Mouse (Mus musculus): ENCODE measurements around the gene Zfp609. TPM values are rescaled to one million over a fixed set of nuclear protein-coding genes. Genes with fewer than 3 reads are reported as not detected.
"Not testable (repeated sequence)": the region's sequence is repeated elsewhere in the genome, so short reads cannot be mapped to it uniquely, and the experiment has no call there.

Zfp609 gene
- polyA plus RNA-seq, 1 experiment from 2014 or later, result 1.7 TPM

DNA sequence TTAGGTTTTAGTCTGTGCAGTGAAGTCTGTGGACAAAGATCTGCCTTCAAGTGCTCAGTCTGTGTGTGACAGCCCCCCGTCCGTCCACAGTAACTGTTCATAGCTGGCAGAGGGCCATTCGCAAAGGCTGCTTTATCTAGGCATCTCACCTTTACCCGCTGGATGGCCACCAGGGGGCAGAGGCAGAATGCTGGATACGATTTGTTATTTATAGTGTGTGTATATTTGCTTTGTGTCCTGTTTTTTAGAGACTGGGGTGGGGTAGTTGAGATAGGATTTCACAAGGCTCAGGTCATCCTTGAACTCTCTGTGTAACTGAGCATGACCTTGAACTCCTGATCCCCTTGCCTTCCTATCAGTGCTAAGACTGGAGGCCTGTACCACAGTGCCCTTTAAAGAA is 161.3 kb downstream of the Zfp609 start:
- H3K4me2 ChIP-seq, result no peak overlapping the region
- no peaks in the 10 kb centered on the region for H3K9me3 ChIP-seq (replicated peaks)
- H3K9ac ChIP-seq, result no peak overlapping the region
- no peak overlapping the region for H3K27ac ChIP-seq
- DNase-seq, result peak; percentile 40
- no peak overlapping the region for H3K4me3 ChIP-seq (replicated peaks)
- H3K4me1 ChIP-seq (replicated peaks), result peaks cover 5% of the 10 kb centered on the region; the same call in 1 of the 2 replicates
- H3K27me3 ChIP-seq, result no peaks in the 10 kb centered on the region
- 21% methylated on average over 5 of the region's 5 CpGs for WGBS (ENCODE audit: insufficient replicate concordance)
- peak; percentile 39; the same call in 1 of the 2 replicates for ATAC-seq (ENCODE audit: low read depth)
- no peaks in the 10 kb centered on the region for H3K36me3 ChIP-seq

GRCm38 (mm10) chr9:65664163-65664562 is 163.2 kb downstream of the Zfp609 start:
- Histone ChIP-seq H3K4me3 (replicated peaks) (no peak overlapping the region), H3K4me2 (no peak overlapping the region), H3K4me1 (replicated peaks) (0 out of 2 replicates have a peak, but pooled peaks cover 4% of the 10 kb centered on the region), H3K9me3 (replicated peaks) (no peaks in the 10 kb centered on the region), H3K9ac (no peak overlapping the region), H3K36me3 (no peaks in the 10 kb centered on the region), H3K27ac (no peak overlapping the region), H3K27me3 (no peaks in the 10 kb centered on the region)
- DNase-seq (no peak), ATAC-seq (ENCODE audit: low read depth) (no peak)
- 4% methylated on average over 3 of the region's 3 CpGs for WGBS (ENCODE audit: insufficient replicate concordance)

GRCm38 (mm10) chr9:65661493-65661892 is 165.9 kb downstream of the Zfp609 start:
- H3K9ac ChIP-seq, result no peak overlapping the region
- WGBS (ENCODE audit: insufficient replicate concordance), result 52% methylated on average over 1 of the region's 1 CpGs
- ATAC-seq (ENCODE audit: low read depth) (no peak), DNase-seq (no peak)
- H3K27me3 ChIP-seq, result no peaks in the 10 kb centered on the region
- H3K4me2 ChIP-seq, result no peak overlapping the region
- 0 out of 2 replicates have a peak, but pooled peaks cover 4% of the 10 kb centered on the region for H3K4me1 ChIP-seq (replicated peaks)
- H3K4me3 ChIP-seq (replicated peaks), result no peak overlapping the region
- no peaks in the 10 kb centered on the region for H3K36me3 ChIP-seq
- H3K27ac ChIP-seq, result no peak overlapping the region
- H3K9me3 ChIP-seq (replicated peaks), result no peaks in the 10 kb centered on the region

GRCm38 (mm10) chr9:65661029-65661428 is 166.3 kb downstream of the Zfp609 start:
- H3K9me3 ChIP-seq (replicated peaks), result no peaks in the 10 kb centered on the region
- 55% methylated on average over 5 of the region's 5 CpGs for WGBS (ENCODE audit: insufficient replicate concordance)
- DNase-seq (no peak), ATAC-seq (ENCODE audit: low read depth) (no peak)
- no peak overlapping the region for H3K9ac ChIP-seq
- H3K27me3 ChIP-seq, result no peaks in the 10 kb centered on the region
- no peak overlapping the region for H3K4me3 ChIP-seq (replicated peaks)
- 0 out of 2 replicates have a peak, but pooled peaks cover 2% of the 10 kb centered on the region for H3K4me1 ChIP-seq (replicated peaks)
- no peak overlapping the region for H3K27ac ChIP-seq
- H3K4me2 ChIP-seq, result no peak overlapping the region
- H3K36me3 ChIP-seq, result no peaks in the 10 kb centered on the region

DNA sequence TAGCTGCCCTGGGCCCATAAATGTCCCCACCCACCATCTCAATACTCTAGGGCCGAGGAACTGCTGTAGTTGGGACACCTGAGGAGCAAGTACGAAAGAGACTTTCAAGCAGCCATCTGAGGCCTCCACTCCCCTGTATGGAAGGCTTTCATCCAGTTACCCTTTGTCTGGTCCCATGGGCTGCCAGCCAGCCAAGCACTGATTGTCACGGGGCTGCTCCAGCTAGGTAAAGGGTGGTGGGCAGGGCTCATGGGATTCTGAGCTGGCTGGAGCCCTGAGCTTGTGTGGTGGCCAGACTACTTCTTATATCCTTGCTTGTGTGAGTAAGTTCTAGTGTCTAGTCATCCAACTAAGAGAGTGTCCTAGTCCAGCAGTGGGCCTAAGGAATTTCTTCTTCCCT is 170.1 kb downstream of the Zfp609 start:
- Histone ChIP-seq H3K4me1 (replicated peaks) (no peaks in the 10 kb centered on the region), H3K4me3 (replicated peaks) (no peak overlapping the region), H3K27ac (no peak overlapping the region), H3K9ac (no peak overlapping the region), H3K36me3 (no peaks in the 10 kb centered on the region), H3K9me3 (replicated peaks) (no peaks in the 10 kb centered on the region), H3K4me2 (no peak overlapping the region), H3K27me3 (no peaks in the 10 kb centered on the region)
- 85% methylated on average over 3 of the region's 3 CpGs for WGBS (ENCODE audit: insufficient replicate concordance)
- DNase-seq (no peak), ATAC-seq (ENCODE audit: low read depth) (no peak)

DNA sequence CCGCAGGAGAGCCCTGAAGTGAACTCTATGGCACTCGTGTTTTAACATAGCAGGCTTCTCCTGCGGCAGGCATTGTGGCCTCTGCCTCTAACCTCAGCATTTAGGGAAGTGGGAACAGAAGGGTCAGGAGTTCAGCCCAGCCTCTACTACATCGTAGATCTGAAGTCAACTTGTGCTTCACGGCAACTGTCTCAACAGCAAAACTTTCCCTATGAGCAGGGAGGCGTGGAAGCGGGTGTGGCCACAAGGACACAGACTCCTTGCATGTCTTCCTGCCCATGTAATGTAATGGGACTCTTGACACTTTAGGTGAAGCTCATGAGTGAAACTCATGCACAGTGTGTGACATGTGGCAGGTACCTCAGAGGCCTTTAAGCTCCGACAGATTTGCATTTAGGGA is 171.8 kb downstream of the Zfp609 start:
- no peak for ATAC-seq (ENCODE audit: low read depth)
- Histone ChIP-seq H3K36me3 (no peaks in the 10 kb centered on the region), H3K4me1 (replicated peaks) (peaks cover under 1% of the 10 kb centered on the region; the same call in 1 of the 2 replicates), H3K4me3 (replicated peaks) (no peak overlapping the region), H3K9ac (no peak overlapping the region), H3K4me2 (no peak overlapping the region), H3K27me3 (no peaks in the 10 kb centered on the region), H3K9me3 (replicated peaks) (no peaks in the 10 kb centered on the region), H3K27ac (no peak overlapping the region)
- 43% methylated on average over 8 of the region's 8 CpGs for WGBS (ENCODE audit: insufficient replicate concordance)
- DNase-seq, result no peak

DNA sequence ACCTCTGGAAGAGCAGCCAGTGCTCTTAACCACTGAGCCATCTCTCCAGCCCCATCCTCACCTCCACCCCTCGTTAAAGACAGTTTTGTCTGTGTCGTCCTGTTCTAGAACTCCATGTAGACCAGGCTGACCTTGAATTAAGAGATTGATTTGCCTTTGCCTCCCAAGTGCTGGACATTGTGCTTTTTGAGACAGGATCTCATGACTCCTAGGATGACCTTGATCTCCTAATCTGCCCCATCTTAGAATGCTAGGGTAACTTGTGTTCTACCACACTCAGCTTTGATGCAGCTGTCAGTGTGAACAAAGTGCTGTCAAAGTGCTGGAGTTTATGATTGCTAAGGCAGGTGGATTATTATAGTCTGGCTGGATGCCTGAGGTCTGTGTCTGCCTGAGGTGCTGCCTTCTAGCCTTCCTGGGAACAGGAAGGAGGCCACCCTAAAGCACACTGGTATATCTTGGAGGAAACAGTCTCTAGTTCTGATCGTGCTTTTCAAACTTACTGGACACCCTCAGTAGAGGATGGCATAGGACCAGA is 172.6 kb downstream of the Zfp609 start:
- no peaks in the 10 kb centered on the region for H3K9me3 ChIP-seq (replicated peaks)
- no peaks in the 10 kb centered on the region for H3K36me3 ChIP-seq
- peaks cover 8% of the 10 kb centered on the region for H3K4me1 ChIP-seq (replicated peaks)
- H3K4me3 ChIP-seq (replicated peaks), result no peak overlapping the region
- H3K4me2 ChIP-seq, result no peak overlapping the region
- WGBS (ENCODE audit: insufficient replicate concordance), result 47% methylated on average over 3 of the region's 3 CpGs
- DNase-seq (no peak), ATAC-seq (ENCODE audit: low read depth) (no peak)
- no peak overlapping the region for H3K27ac ChIP-seq
- H3K9ac ChIP-seq, result no peak overlapping the region
- H3K27me3 ChIP-seq, result no peaks in the 10 kb centered on the region

DNA sequence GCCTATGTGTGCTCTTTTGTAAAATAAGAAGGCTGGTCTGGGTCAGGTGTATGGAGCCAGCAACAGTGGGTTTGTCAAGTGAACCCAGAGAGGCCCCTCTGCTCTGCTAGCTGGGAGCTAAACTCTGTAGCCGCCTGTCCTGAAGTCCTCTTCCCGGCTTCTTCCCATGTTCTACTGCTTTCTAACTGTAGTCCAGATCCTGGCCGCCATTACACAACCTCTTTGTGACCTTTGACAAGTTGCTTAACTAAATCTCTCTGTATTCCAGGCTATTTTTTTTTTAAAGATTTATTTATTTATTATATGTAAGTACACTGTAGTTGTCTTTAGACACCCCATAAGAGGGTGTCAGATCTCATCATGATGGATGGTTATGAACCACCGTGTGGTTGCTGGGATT is 173.6 kb downstream of the Zfp609 start:
- no peak overlapping the region for H3K4me2 ChIP-seq
- H3K9ac ChIP-seq, result no peak overlapping the region
- no peaks in the 10 kb centered on the region for H3K36me3 ChIP-seq
- H3K4me3 ChIP-seq (replicated peaks), result no peak overlapping the region
- no peak for DNase-seq
- H3K27ac ChIP-seq, result no peak overlapping the region
- H3K27me3 ChIP-seq, result no peaks in the 10 kb centered on the region
- ATAC-seq (ENCODE audit: low read depth), result no peak
- no peaks in the 10 kb centered on the region for H3K9me3 ChIP-seq (replicated peaks)
- H3K4me1 ChIP-seq (replicated peaks), result peaks cover 10% of the 10 kb centered on the region
- WGBS (ENCODE audit: insufficient replicate concordance), result 77% methylated on average over 4 of the region's 4 CpGs

DNA sequence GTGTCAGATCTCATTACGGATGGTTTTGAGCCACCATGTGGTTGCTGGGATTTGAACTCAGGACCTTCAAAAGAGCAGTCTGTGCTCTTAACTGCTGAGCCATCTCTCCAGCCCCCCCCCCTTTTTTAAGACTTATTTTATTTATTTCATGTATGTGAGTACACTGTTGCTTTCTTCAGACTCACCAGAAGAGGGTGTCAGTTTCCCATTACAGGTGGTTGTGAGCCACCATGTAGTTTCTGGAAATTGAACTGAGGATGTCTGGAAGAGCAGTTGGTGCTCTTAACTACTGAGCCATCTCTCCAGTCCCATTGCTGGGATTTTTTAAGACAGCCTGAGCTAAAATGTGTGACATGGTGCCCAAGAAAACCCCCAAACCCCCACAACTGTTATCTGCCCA is 175.4 kb downstream of the Zfp609 start:
- H3K4me3 ChIP-seq (replicated peaks); H3K4me2 ChIP-seq; H3K9me3 ChIP-seq (replicated peaks); H3K27me3 ChIP-seq; H3K4me1 ChIP-seq (replicated peaks); H3K36me3 ChIP-seq; DNase-seq; ATAC-seq (ENCODE audit: low read depth); H3K9ac ChIP-seq; H3K27ac ChIP-seq: not testable (repeated sequence)
- 69% methylated on average over 1 of the region's 1 CpGs for WGBS (ENCODE audit: insufficient replicate concordance)

DNA sequence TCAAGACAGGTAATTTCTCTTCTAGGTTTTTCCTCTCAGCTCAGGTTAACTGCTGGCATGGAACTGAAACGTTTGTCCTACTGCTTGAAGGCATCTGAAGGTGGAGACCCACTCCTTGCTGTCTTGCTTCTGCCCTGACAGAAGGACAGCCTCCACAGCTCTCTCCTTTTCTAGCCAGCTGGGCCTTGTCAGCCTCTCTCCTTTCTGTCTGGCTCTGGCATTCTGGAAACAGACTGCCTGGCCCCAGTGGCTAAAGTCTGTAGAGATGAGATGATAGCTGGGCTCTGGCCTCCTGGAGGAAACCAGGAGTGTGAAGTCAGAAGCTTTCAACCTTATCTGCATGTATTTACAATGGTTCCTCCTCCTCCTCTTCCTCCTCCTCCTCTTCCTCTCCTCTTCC is 177.4 kb downstream of the Zfp609 start:
- Histone ChIP-seq H3K9ac (no peak overlapping the region; the same call in 1 of the 2 replicates), H3K4me1 (replicated peaks) (peaks cover 10% of the 10 kb centered on the region), H3K9me3 (replicated peaks) (no peaks in the 10 kb centered on the region), H3K4me3 (replicated peaks) (no peak overlapping the region), H3K4me2 (no peak overlapping the region), H3K27me3 (no peaks in the 10 kb centered on the region), H3K27ac (no peak overlapping the region), H3K36me3 (no peaks in the 10 kb centered on the region)
- 32% methylated on average over 1 of the region's 1 CpGs for WGBS (ENCODE audit: insufficient replicate concordance)
- DNase-seq (no peak), ATAC-seq (ENCODE audit: low read depth) (no peak)

GRCm38 (mm10) chr9:65648730-65649129 is 178.6 kb downstream of the Zfp609 start:
- DNase-seq, result no peak
- 76% methylated on average over 13 of the region's 13 CpGs for WGBS (ENCODE audit: insufficient replicate concordance)
- ATAC-seq (ENCODE audit: low read depth), result no peak
- Histone ChIP-seq H3K9me3 (replicated peaks) (no peaks in the 10 kb centered on the region), H3K4me1 (replicated peaks) (peaks cover 10% of the 10 kb centered on the region), H3K27ac (no peak overlapping the region), H3K9ac (no peak overlapping the region), H3K27me3 (no peaks in the 10 kb centered on the region), H3K4me3 (replicated peaks) (no peak overlapping the region), H3K36me3 (no peaks in the 10 kb centered on the region), H3K4me2 (no peak overlapping the region)

GRCm38 (mm10) chr9:65646782-65647181 is 180.6 kb downstream of the Zfp609 start:
- ATAC-seq (ENCODE audit: low read depth), result no peak
- H3K9me3 ChIP-seq (replicated peaks), result no peaks in the 10 kb centered on the region
- no peak overlapping the region for H3K27ac ChIP-seq
- no peak overlapping the region for H3K4me2 ChIP-seq
- H3K27me3 ChIP-seq, result no peaks in the 10 kb centered on the region
- no peak for DNase-seq
- peaks cover 10% of the 10 kb centered on the region for H3K4me1 ChIP-seq (replicated peaks)
- H3K36me3 ChIP-seq, result no peaks in the 10 kb centered on the region
- 70% methylated on average over 2 of the region's 2 CpGs for WGBS (ENCODE audit: insufficient replicate concordance)
- H3K9ac ChIP-seq, result no peak overlapping the region
- no peak overlapping the region for H3K4me3 ChIP-seq (replicated peaks)
